Mouse (Mus musculus): ENCODE measurements at regions not wholly inside any gene's neighbourhood (a gene's known extent, or its start where the extent isn't known, plus 50 kb on each side); places are given as distances from the start of the nearest gene placed in this dataset.

- ATAC-seq (ENCODE audit: insufficient number of reproducible peaks, low FRiP score, low TSS enrichment) = no peak
These were observed 336.6 kb downstream of the Gm826 start for GRCm38 (mm10) chr2:159997395-159997794.

- no peak for ATAC-seq (ENCODE audit: insufficient number of reproducible peaks, low FRiP score, low TSS enrichment)
These were observed 339.5 kb downstream of the Gm826 start for GRCm38 (mm10) chr2:159994490-159994889.

- no peak for ATAC-seq (ENCODE audit: insufficient number of reproducible peaks, low FRiP score, low TSS enrichment)
These were observed 347.2 kb downstream of the Gm826 start for GRCm38 (mm10) chr2:159986719-159987118.

DNA sequence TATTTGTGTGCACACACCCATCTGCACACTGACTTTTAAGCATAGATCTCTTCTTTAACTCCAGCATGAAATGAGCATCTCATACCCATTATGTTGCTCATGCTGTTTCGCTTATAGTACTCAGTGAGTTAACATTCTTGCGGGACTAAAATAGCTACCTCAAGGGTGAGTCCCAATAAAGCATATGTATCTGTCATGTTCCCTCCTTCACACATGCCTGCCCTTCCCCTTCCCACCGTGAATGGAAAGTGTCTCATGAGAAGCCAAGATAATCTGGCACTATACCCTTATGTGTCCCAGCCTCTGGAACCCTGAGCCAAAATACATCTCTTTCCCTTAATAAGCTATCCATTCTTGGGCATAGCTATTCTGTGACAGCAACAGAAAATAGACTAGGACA is 352.3 kb downstream of the Gm826 start:
- no peak for ATAC-seq (ENCODE audit: insufficient number of reproducible peaks, low FRiP score, low TSS enrichment)

- ATAC-seq (ENCODE audit: insufficient number of reproducible peaks, low FRiP score, low TSS enrichment) = no peak
These were observed 383.6 kb downstream of the Gm826 start for GRCm38 (mm10) chr2:159950369-159950768.

GRCm38 (mm10) chr2:159949046-159949445 is 384.9 kb downstream of the Gm826 start:
- no peak for ATAC-seq (ENCODE audit: insufficient number of reproducible peaks, low FRiP score, low TSS enrichment)

- no peak for ATAC-seq (ENCODE audit: insufficient number of reproducible peaks, low FRiP score, low TSS enrichment)
These were observed 403.2 kb downstream of the Gm826 start for GRCm38 (mm10) chr2:159930744-159931143.

- no peak for ATAC-seq (ENCODE audit: insufficient number of reproducible peaks, low FRiP score, low TSS enrichment)
These were observed 444.3 kb downstream of the Gm826 start for GRCm38 (mm10) chr2:159889701-159890100.

DNA sequence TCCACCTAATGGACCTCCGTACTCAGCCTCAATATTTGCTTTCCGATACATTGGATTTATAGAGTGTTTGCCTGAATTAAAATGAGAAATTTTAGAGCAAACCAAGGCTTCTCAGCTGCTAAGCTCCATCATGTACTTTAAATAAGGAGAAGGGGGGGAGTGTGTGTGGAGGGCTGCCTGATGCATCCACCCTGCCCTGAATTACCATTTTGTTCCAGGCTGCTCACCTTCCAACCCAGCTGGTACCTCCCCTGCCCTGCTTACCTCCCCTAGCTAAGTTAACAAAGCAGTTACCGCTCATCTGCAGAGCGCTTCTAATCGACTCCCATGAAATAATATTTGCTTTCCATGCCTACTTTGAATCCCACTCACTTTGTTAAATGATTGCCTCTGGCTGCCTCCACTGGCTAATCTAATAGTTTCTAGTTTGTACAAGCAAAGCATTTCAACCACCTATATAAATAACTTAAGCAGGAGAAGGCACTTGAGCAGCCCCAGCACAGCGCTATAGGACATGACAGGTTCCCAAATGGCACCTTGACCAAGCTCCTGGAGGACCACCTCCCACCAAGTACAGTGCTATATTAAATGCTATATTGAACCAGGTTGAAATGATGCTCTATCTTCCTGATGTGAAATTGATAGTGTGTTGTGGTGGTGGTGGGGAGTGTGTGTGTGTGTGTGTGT is 449.0 kb downstream of the Gm826 start:
- ATAC-seq (ENCODE audit: insufficient number of reproducible peaks, low FRiP score, low TSS enrichment) = no peak

DNA sequence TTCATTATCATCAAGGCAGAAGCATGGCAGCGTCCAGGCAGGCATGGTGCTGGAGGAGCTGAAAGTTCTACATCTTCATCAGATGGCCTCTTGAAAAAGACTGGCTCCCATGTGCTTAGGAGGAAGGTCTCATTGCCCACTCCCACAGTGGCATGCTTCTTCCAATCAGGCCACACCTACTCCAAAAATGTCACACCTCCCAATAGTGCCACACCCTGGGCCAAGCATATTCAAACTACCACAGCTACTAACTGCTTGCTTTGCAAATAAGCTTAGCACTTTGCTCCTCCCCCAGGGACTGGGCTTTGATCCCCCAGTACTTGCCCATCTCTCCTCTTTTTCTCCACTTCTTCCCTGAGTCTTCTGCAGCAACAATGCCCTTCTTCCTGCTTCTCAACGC is 467.0 kb downstream of the Gm826 start:
- no peak for ATAC-seq (ENCODE audit: insufficient number of reproducible peaks, low FRiP score, low TSS enrichment)

- no peak for ATAC-seq (ENCODE audit: insufficient number of reproducible peaks, low FRiP score, low TSS enrichment)
These were observed 467.6 kb downstream of the Gm826 start for GRCm38 (mm10) chr2:159866391-159866790.

DNA sequence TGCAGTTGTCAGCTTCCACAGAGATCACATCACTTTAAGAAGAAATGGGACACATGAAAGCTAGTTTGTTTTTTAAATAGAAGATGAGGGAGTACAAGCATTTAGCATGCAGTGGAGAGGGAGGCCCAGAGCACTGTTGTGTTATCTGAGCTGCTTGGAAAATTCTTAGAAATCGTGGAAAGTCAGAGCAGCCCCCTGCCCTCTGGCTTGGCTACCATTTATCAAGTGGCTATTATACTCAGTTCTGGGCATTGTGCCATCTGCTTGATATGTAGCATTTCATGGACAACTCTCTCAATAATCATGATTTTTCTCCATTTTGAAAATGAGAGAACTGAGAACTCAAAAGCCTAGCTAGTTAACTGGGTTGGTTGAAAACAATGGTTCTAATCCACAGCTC is 470.8 kb downstream of the Gm826 start:
- ATAC-seq (ENCODE audit: insufficient number of reproducible peaks, low FRiP score, low TSS enrichment) = no peak

GRCm38 (mm10) chr2:159853891-159854665 is 479.9 kb downstream of the Gm826 start:
- ATAC-seq (ENCODE audit: insufficient number of reproducible peaks, low FRiP score, low TSS enrichment) = no peak

GRCm38 (mm10) chr2:159852959-159853358 is 481.0 kb downstream of the Gm826 start:
- ATAC-seq (ENCODE audit: insufficient number of reproducible peaks, low FRiP score, low TSS enrichment) = no peak

- ATAC-seq (ENCODE audit: insufficient number of reproducible peaks, low FRiP score, low TSS enrichment) = no peak
These were observed 501.4 kb downstream of the Gm826 start for GRCm38 (mm10) chr2:159832488-159833113.

- no peak for ATAC-seq (ENCODE audit: insufficient number of reproducible peaks, low FRiP score, low TSS enrichment)
These were observed 507.5 kb downstream of the Gm826 start for GRCm38 (mm10) chr2:159826417-159826816.

- no peak for ATAC-seq (ENCODE audit: insufficient number of reproducible peaks, low FRiP score, low TSS enrichment)
These were observed 515.4 kb downstream of the Gm826 start for GRCm38 (mm10) chr2:159818556-159818955.

- ATAC-seq (ENCODE audit: insufficient number of reproducible peaks, low FRiP score, low TSS enrichment) = no peak
These were observed 517.6 kb downstream of the Gm826 start for GRCm38 (mm10) chr2:159816344-159816743.
